Mouse (Mus musculus): Measurements from ENCODE around the gene Slc30a5. TPM values are rescaled to one million over a fixed set of nuclear protein-coding genes. Genes with fewer than 3 reads are reported as not detected.

The Slc30a5 gene
- polyA plus RNA-seq, 1 experiment from 2014 or later: 18.9 TPM

- Histone ChIP-seq H3K27me3 (ENCODE audit: insufficient read depth, low read length) (no peaks in the 10 kb centered on the region), H3K4me2 (ENCODE audit: low read depth, low read length) (no peak overlapping the region), H3K27ac (ENCODE audit: low read depth) (no peak overlapping the region), H3K9ac (replicated peaks) (no peak overlapping the region), H3K4me1 (ENCODE audit: insufficient read depth) (peaks cover 3% of the 10 kb centered on the region; the same call in 1 of the 2 replicates), H3K9me3 (ENCODE audit: low read length) (no peaks in the 10 kb centered on the region), H3K36me3 (replicated peaks; ENCODE audit: insufficient read depth, low read length) (no peaks in the 10 kb centered on the region), H3K4me3 (ENCODE audit: low read depth, low read length) (no peak overlapping the region)
- ATAC-seq: no peak
- TF ChIP-seq CTCF (IDR thresholded peaks at IDR 0.05; ENCODE audit: low read depth) (peak; percentile 36), EP300 (IDR thresholded peaks at IDR 0.05; ENCODE audit: low read depth) (no peak)
- no peak for DNase-seq
- WGBS (ENCODE audit: insufficient replicate concordance): 56% methylated on average over 21 of the region's 21 CpGs
These were observed 13.8 kb upstream of the Slc30a5 start for GRCm38 (mm10) chr13:100846891-100847579.

- ATAC-seq: no peak
- Histone ChIP-seq H3K4me2 (ENCODE audit: low read depth, low read length) (no peak overlapping the region), H3K36me3 (replicated peaks; ENCODE audit: insufficient read depth, low read length) (no peaks in the 10 kb centered on the region), H3K4me1 (ENCODE audit: insufficient read depth) (peaks cover 3% of the 10 kb centered on the region; the same call in 1 of the 2 replicates), H3K4me3 (ENCODE audit: low read depth, low read length) (no peak overlapping the region), H3K27ac (ENCODE audit: low read depth) (no peak overlapping the region), H3K27me3 (ENCODE audit: insufficient read depth, low read length) (no peaks in the 10 kb centered on the region), H3K9me3 (ENCODE audit: low read length) (no peaks in the 10 kb centered on the region), H3K9ac (replicated peaks) (no peak overlapping the region)
- 77% methylated on average over 8 of the region's 8 CpGs for WGBS (ENCODE audit: insufficient replicate concordance)
- TF ChIP-seq CTCF (IDR thresholded peaks at IDR 0.05; ENCODE audit: low read depth): no peak
- DNase-seq: no peak
These were observed 13.0 kb upstream of the Slc30a5 start for GRCm38 (mm10) chr13:100846254-100846653.

DNA sequence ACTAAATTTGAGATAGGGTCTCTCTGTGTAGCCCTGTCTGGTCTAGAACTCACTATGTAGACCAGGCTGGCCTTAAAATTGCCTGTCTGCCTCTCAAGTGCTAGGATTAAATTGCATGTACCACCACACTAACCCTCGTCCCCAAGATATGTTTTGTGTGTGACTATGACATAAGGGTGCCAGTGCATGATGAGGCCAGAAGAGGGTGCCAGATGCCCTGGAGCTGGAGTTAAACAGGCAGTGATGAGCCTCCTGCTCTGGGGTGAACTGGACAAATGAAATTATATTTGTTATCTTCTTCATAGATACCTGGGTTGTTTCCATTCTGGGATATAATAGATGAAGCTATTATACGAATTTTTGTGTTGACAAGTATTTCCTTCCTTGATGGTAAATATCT lies 10.7 kb upstream of the Slc30a5 start:
- no peak overlapping the region for H3K4me3 ChIP-seq (ENCODE audit: low read depth, low read length)
- no peaks in the 10 kb centered on the region for H3K36me3 ChIP-seq (replicated peaks; ENCODE audit: insufficient read depth, low read length)
- DNase-seq: peak; percentile 41
- WGBS (ENCODE audit: insufficient replicate concordance): 67% methylated on average over 2 of the region's 2 CpGs
- no peak overlapping the region for H3K4me2 ChIP-seq (ENCODE audit: low read depth, low read length)
- H3K9me3 ChIP-seq (ENCODE audit: low read length): no peaks in the 10 kb centered on the region
- no peak overlapping the region for H3K9ac ChIP-seq (replicated peaks)
- H3K4me1 ChIP-seq (ENCODE audit: insufficient read depth): peaks cover 3% of the 10 kb centered on the region; the same call in 1 of the 2 replicates
- peak; percentile 59 for ATAC-seq
- TF ChIP-seq CTCF (IDR thresholded peaks at IDR 0.05; ENCODE audit: low read depth) (peak; percentile 75), EP300 (IDR thresholded peaks at IDR 0.05; ENCODE audit: low read depth) (no peak)
- H3K27ac ChIP-seq (ENCODE audit: low read depth): peak overlapping the region; percentile 72; the same call in 1 of the 2 replicates
- no peaks in the 10 kb centered on the region for H3K27me3 ChIP-seq (ENCODE audit: insufficient read depth, low read length)

GRCm38 (mm10) chr13:100843016-100843725 lies 9.9 kb upstream of the Slc30a5 start:
- no peaks in the 10 kb centered on the region for H3K27me3 ChIP-seq (ENCODE audit: insufficient read depth, low read length)
- no peaks in the 10 kb centered on the region for H3K9me3 ChIP-seq (ENCODE audit: low read length)
- ATAC-seq: peak; percentile 94
- H3K4me2 ChIP-seq (ENCODE audit: low read depth, low read length): no peak overlapping the region
- H3K27ac ChIP-seq (ENCODE audit: low read depth): peak overlapping the region; percentile 72
- no peak overlapping the region for H3K9ac ChIP-seq (replicated peaks)
- DNase-seq: peak; percentile 45
- no peak overlapping the region for H3K4me3 ChIP-seq (ENCODE audit: low read depth, low read length)
- peaks cover 3% of the 10 kb centered on the region; the same call in 1 of the 2 replicates for H3K4me1 ChIP-seq (ENCODE audit: insufficient read depth)
- no peak for TF ChIP-seq CTCF (IDR thresholded peaks at IDR 0.05; ENCODE audit: low read depth)
- 0 out of 2 replicates have a peak, but pooled peaks have one; percentile 19 for TF ChIP-seq EP300 (IDR thresholded peaks at IDR 0.05; ENCODE audit: low read depth)
- H3K36me3 ChIP-seq (replicated peaks; ENCODE audit: insufficient read depth, low read length): no peaks in the 10 kb centered on the region
- WGBS (ENCODE audit: insufficient replicate concordance): 53% methylated on average over 7 of the region's 7 CpGs

- Histone ChIP-seq H3K4me1 (ENCODE audit: insufficient read depth) (peaks cover 3% of the 10 kb centered on the region; the same call in 1 of the 2 replicates), H3K4me2 (ENCODE audit: low read depth, low read length) (no peak overlapping the region), H3K27me3 (ENCODE audit: insufficient read depth, low read length) (no peaks in the 10 kb centered on the region), H3K27ac (ENCODE audit: low read depth) (no peak overlapping the region), H3K9ac (replicated peaks) (no peak overlapping the region), H3K9me3 (ENCODE audit: low read length) (no peaks in the 10 kb centered on the region), H3K36me3 (replicated peaks; ENCODE audit: insufficient read depth, low read length) (no peaks in the 10 kb centered on the region), H3K4me3 (ENCODE audit: low read depth, low read length) (no peak overlapping the region)
- DNase-seq (no peak), ATAC-seq (no peak)
- WGBS (ENCODE audit: insufficient replicate concordance): 77% methylated on average over 6 of the region's 6 CpGs
- TF ChIP-seq EP300 (IDR thresholded peaks at IDR 0.05; ENCODE audit: low read depth): no peak
These were observed 8.5 kb upstream of the Slc30a5 start for GRCm38 (mm10) chr13:100841741-100842140.

- ATAC-seq: no peak
- H3K9me3 ChIP-seq (ENCODE audit: low read length): no peaks in the 10 kb centered on the region
- H3K4me1 ChIP-seq (ENCODE audit: insufficient read depth): peaks cover 18% of the 10 kb centered on the region
- no peak for TF ChIP-seq EP300 (IDR thresholded peaks at IDR 0.05; ENCODE audit: low read depth)
- no peak for DNase-seq
- H3K4me3 ChIP-seq (ENCODE audit: low read depth, low read length): no peak overlapping the region
- H3K4me2 ChIP-seq (ENCODE audit: low read depth, low read length): no peak overlapping the region
- H3K27me3 ChIP-seq (ENCODE audit: insufficient read depth, low read length): no peaks in the 10 kb centered on the region
- H3K27ac ChIP-seq (ENCODE audit: low read depth): no peak overlapping the region
- H3K9ac ChIP-seq (replicated peaks): no peak overlapping the region
- no peaks in the 10 kb centered on the region for H3K36me3 ChIP-seq (replicated peaks; ENCODE audit: insufficient read depth, low read length)
These were observed 1.6 kb upstream of the Slc30a5 start for GRCm38 (mm10) chr13:100834777-100835176.
